8 mouse cellular contexts compared by ENCODE assay signal in the genomic region with DNA sequence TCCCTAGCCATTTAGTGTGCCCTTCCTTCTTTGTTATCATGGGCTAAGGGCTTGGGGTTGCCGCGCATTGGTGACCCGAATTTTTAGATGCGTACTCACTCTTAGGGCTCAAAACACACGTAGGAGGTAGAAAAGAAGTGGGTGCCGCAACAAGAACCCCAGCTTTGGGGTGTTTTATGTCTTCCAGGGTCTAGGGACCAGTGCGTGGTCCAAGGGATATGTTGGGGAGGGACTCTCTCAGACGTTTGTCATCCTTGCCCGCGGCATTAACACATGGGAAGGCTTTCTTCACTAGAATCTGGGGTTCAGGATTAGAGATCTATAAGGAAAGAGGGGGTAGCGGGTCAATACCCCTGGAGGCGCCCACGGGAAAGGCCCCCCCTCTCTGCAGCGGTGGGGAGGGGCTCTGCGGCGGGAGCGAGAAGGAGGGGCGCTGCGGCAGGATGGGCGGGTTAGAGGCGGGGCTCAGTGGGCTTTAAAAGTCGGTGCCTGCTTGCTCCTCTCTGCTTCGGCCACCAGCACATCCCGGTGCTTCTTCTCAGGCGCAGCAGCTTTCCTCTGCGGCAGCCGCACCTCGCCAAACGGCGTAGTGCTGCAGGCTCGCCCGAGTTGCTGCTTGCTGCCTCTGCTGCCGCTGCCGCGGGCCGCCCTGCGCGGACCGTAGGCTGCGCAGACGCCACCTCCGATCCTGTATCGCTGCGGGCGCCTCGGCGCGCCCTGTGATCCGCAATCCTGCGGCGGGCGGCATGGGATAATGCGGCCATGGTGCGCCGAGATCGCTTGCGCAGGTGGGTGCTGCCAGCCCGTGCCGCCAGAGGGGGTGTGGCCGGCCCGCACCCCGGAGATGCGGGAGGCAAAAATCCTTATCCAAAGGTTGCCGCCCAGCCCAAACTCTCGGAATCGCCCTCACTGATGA. TPM values are rescaled to one million over a fixed set of nuclear protein-coding genes. Genes with fewer than 3 reads are reported as not detected.
DNase-seq lines count a peak whose midpoint lies in the region; ATAC-seq lines count a peak whose summit lies in the region.

No protein-coding gene starts in this region.

- DNase-seq in layer of hippocampus, adult 11-12 months (ENCODE audit: low spot score), result peak; percentile 66
- no peak for DNase-seq in layer of hippocampus, adult 9-10 months (ENCODE audit: low spot score)
- DNase-seq in embryo, embryonic 10 days (ENCODE audit: low spot score), result peak; percentile 86
- DNase-seq in gastrocnemius, postnatal 36 days, result peak; percentile 52 to 64
- peak; percentile 59 to 80 for DNase-seq in left cerebral cortex, postnatal 14 days (ENCODE audit: low spot score in 2 of 2)
- DNase-seq in right cerebral cortex, postnatal 25 days, result peak; percentile 81

- peak; percentile 44 for ATAC-seq in inflammation-experienced regulatory T-cells, adult 6 months
- ATAC-seq in megakaryocyte progenitor cell, adult 5-6 weeks (replicated peaks; ENCODE audit: poor library complexity), result peak; percentile 10

- intact Hi-C loops in gastrocnemius, postnatal 36 days (cut with DNase I), result no loop called here
- intact Hi-C loops in left cerebral cortex, postnatal 14 days (cut with DNase I), result loop anchor here (1.0 kb wide), 1 partner anchor 335 kb away; no protein-coding TSS in a partner anchor

RNA-seq across cellular contexts. Expression of a gene that starts 14.5 kb away (rescaled TPM):
- 1 to 10 TPM; 5.2 to 8.3 TPM for total RNA-seq in gastrocnemius, postnatal 36 days (2021)
- 1 to 10 TPM in 2 of 3 experiments, under 1 TPM in 1; 0.82 to 1.7 (median 1.5) TPM for polyA plus RNA-seq in inflammation-experienced regulatory T-cells, adult 6 months (2017; shearing (Covaris generic))
- total RNA-seq in left cerebral cortex, postnatal 14 days (2021), result 100 to 1,000 TPM; 115 to 130 TPM
- not detected in 2 replicates for total RNA-seq in megakaryocyte progenitor cell, adult 5-6 weeks (2015)
- total RNA-seq in megakaryocyte progenitor cell, adult 5-6 weeks (2017), result 0.12 TPM in 1 of 2 replicates, not detected in the other

RNA-seq across cellular contexts. Expression of a gene that starts 44.3 kb away (rescaled TPM):
- under 1 TPM; 0.47 to 0.79 TPM for total RNA-seq in gastrocnemius, postnatal 36 days (2021)
- 10 to 100 TPM in 2 of 3 experiments, 1 to 10 TPM in 1; 7.9 to 12.0 (median 11.4) TPM for polyA plus RNA-seq in inflammation-experienced regulatory T-cells, adult 6 months (2017; shearing (Covaris generic))
- 1 to 10 TPM; 7.2 to 7.4 TPM for total RNA-seq in left cerebral cortex, postnatal 14 days (2021)
- total RNA-seq in megakaryocyte progenitor cell, adult 5-6 weeks (2015), result 7.5 and 10.2 TPM in 2 replicates
- total RNA-seq in megakaryocyte progenitor cell, adult 5-6 weeks (2017), result 5.2 and 8.4 TPM in 2 replicates

Comparison
In these comparisons a context has a peak if more than half of its experiments do, and no peak if none do; other contexts are left out.
1. RNA of a gene that starts 14.5 kb away (total RNA-seq): 115 to 130 TPM in left cerebral cortex, postnatal 14 days; 5.2 to 8.3 TPM in gastrocnemius, postnatal 36 days and 0.12 TPM in megakaryocyte progenitor cell, adult 5-6 weeks; every median in the first group is over 10 times any median in the second.